Mouse (Mus musculus) right cerebral cortex, postnatal 25 days (tissue): Measurements from ENCODE around the gene 2610507B11Rik.
"Not testable (repeated sequence)": the region's sequence is repeated elsewhere in the genome, so short reads cannot be mapped to it uniquely, and the experiment has no call there.

ENCODE experiments used
- DNase-seq: peaks from one replicate; pipeline ENCODE4 v3.0.0; 2022

Gene 2610507B11Rik

GRCm38 (mm10) chr11:78261380-78262352 lies at the start of gene 2610507B11Rik:
2610507B11Rik (plus strand) TSS chr11:78261752.
- DNase-seq: peak; percentile 92

GRCm38 (mm10) chr11:78213086-78213817 lies 48.3 kb upstream of the 2610507B11Rik start:
- DNase-seq: no peak

DNA sequence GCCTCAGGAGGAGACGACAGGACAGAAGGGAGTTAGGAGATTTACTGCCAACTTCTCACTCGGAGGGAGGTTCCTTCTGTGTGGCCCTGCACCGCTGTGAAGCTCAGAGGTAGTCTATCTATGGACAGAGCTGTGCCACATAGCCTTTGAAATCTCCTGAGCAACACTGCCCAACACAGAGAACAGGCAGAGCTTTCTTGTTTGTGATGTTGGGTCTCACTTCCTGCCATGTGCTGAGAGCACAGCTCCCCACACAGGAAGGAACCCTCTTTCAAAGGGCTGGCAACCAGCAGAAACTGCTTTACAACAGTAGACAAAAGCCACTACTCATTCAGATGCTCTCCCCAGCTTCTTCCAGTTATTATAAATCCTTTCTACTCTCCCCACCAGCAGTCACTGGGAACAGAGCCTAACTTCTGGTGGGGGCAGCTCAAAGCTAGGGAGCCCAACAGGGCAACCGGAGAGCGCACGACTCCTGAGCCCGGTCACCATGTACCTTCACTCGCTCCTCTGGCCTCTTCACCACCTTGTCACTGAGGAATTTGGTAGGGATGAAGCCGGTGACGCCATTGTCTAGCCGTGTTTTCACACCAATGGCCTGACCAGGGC lies 45.7 kb upstream of the 2610507B11Rik start:
- DNase-seq: no peak

DNA sequence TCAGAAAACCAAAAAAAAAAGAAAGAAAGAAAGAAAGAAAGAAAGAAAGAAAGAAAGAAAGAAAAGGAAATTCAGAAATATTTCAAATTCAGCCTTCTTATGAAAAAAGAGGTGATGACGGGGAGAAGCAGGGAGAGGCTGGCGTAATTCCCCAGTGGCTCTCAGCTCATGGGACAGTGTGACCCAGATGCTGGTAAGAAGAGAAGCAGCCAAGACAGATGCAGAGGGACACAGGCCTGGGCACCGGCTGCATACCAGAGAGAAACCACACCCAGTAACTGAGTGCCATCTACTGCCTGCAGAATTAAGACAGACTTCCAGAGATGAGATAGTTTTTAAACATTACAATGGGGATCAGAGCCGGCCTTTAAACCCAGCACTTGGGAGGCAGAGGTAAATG lies 38.0 kb upstream of the 2610507B11Rik start:
- DNase-seq: no peak

- no peak for DNase-seq
Observed at GRCm38 (mm10) chr11:78231518-78231917, 30.0 kb upstream of the 2610507B11Rik start.

DNA sequence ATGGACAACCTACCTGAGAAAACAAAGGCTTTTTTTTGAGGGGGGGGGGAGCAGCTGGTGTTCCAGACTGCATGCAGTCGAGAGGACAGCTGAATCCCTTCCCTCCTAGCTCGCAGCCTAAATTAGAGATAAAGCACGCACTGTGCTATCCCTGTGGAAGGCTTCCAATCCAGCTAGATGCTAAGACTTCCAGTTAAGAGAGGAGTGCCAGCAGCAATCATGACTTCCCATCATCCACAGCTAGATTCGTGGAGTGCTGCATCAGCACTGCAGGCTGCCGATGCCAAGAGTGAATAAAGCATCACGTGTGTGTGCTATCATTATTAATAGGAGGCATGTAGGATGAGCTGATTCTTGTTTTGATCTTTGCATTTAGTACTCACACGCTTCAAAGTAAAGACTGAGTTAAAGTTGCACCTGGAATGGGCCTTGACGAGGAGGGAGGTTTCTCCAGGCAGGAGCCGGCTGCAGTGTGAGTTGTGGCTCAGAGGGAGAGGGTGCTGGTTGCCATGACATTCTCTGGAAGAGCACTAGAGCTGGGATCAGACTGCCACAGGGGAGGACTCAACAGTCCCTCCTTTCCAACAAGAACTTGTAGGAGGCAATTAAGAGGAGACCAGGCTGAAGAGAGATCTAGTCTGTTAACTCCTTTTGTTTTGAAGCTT lies 21.2 kb upstream of the 2610507B11Rik start:
- DNase-seq: peak; percentile 50

GRCm38 (mm10) chr11:78245261-78245626 lies 16.3 kb upstream of the 2610507B11Rik start:
- no peak for DNase-seq

GRCm38 (mm10) chr11:78245627-78246317 lies 15.8 kb upstream of the 2610507B11Rik start, which contains the start of the genes Sdf2 and Supt6:
Sdf2 (plus strand) TSS chr11:78245746.
Supt6 (minus strand) TSS chr11:78245987.
- DNase-seq: peak; percentile 90

GRCm38 (mm10) chr11:78246318-78247011 lies 15.1 kb upstream of the 2610507B11Rik start:
- DNase-seq: no peak

- no peak for DNase-seq
Observed at GRCm38 (mm10) chr11:78247012-78247348, 14.6 kb upstream of the 2610507B11Rik start.

DNA sequence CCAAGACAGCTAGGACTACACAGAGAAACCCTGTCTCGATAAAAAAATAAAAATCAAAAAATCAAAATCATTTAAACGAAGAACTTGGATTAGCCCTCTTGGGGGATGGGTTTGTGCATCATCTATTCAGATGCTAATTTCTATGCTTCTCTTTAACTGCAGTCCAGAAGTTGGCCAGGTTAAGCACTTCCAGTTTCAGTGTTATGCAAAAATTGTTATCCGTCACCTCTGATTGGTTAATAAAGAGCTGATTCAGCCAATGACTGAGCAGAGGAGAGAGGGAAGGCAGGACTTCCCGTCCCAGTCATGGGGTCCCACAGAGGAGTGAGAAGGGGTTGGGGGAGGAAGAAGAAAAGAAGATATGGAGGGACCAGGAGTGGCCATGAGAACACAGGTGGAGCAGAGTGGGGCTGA lies 13.8 kb upstream of the 2610507B11Rik start:
- DNase-seq: no peak

GRCm38 (mm10) chr11:78256618-78257017 lies 4.9 kb upstream of the 2610507B11Rik start:
- no peak for DNase-seq

DNA sequence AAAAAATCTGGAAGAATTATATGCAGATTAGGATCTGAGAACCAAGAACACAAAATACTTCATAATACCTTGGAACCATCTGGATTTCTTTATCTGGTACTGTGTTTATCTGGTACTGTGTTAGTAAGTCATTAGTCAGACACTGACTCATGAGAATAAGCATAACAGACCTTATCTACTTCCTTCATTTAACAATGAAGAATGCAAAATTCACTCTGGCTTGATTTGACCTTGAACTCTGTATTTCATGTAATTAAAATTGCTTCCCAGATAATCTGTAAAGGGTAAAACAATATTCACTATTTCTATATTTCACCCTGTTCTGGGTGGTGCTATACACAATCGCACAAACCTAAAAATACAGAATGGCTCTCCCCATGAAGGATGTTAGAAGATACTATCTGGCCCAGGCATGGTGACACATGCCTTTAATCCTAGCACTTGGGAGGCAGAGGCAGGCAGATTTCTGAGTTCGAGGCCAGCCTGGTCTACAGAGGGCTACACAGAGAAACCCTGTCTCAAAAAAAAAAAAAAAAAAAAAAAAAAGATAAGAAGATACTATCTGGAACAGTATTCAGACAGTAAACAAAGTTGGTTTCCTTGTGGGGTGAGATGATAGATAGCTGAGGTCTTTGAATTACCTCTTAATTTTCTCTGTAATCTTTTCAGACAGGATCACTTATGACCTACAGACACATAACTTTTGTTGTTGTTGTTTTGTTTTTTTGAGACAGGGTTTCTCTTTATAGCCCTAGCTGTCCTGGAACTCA lies 878 bp upstream of the 2610507B11Rik start:
- no peak for DNase-seq

DNA sequence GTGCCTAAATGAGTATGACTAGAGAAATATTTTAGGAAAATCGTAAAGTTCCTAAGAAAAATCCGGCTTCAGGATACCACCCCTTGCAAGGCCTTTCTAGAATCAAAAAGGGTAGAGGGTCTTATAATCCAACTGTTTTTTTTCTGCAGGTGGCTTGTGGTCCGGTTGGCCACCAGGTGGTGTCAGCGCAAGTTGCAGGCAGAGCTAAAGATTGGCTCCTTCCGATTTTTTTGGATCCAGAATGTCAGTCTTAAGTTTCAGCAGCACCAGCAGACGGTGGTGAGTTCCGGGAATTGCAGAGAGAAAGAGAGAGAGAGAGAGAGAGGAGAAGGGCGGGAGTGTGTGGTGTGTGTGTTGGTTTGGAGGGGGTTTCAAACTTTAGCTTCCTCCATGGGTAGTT lies 998 bp downstream of the 2610507B11Rik start:
- peak; percentile 18 for DNase-seq

- no peak for DNase-seq
Observed at GRCm38 (mm10) chr11:78265571-78265970, 4.0 kb downstream of the 2610507B11Rik start.

- DNase-seq: peak; percentile 68
Observed at GRCm38 (mm10) chr11:78271986-78272385, 10.4 kb downstream of the 2610507B11Rik start.

GRCm38 (mm10) chr11:78275596-78275995 lies 14.0 kb downstream of the 2610507B11Rik start:
- DNase-seq: no peak

- DNase-seq: not testable (repeated sequence)
Observed at GRCm38 (mm10) chr11:78276169-78276568, 14.6 kb downstream of the 2610507B11Rik start.

DNA sequence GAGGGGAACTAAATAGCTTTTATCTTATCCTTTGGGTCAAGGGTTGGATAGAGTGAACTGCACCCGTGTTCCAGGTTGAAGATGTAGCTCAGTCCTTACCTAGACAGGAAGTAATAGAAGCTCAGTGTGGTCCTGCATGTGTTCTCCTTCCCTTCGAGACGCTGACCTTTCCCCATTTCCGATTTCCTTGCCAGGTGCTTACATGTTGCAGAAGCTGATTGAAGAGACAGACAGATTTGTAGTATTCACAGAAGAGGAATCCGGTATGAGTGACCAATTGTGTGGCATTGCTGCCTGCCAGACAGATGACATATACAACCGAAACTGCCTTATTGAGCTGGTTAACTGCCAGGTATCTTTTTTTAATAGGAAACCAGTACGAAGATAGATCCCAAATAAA lies 17.3 kb downstream of the 2610507B11Rik start:
- no peak for DNase-seq

GRCm38 (mm10) chr11:78279586-78279985 lies 18.0 kb downstream of the 2610507B11Rik start:
- no peak for DNase-seq
